Mouse (Mus musculus): ENCODE measurements at regions not wholly inside any gene's neighbourhood (a gene's known extent, or its start where the extent isn't known, plus 50 kb on each side); places are given as distances from the start of the nearest gene placed in this dataset.

DNA sequence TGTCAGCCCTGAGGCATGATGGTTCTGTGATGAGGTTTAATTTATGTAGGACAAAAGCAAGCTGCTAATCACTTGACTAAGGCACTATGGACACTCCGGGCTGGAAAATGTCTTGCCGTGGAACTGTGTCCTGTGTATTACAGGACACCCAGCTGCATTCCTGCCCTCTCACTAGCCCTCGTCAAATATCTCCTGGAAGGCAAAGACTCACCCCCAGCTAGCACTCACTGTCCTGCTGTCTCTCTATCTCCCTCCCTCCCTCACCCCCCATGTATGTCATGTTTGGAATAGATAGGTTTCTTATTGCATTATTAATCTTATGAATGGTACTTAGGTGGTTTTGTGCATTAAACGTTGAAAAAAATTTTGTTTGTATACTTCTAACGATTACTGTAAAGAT is 388.7 kb upstream of the Got2 start:
- TF ChIP-seq POLR2AphosphoS5 (IDR thresholded peaks at IDR 0.05; ENCODE audit: insufficient replicate concordance, low read depth, low read length) (no peak), GATA1 (IDR thresholded peaks at IDR 0.05; ENCODE audit: borderline replicate concordance, low read length) (no peak), CTCF (IDR thresholded peaks at IDR 0.05; ENCODE audit: low read depth, low read length) (no peak), TAL1 (conservative IDR thresholded peaks at IDR 0.05; ENCODE audit: low read depth, low read length) (no peak)
